Mouse (Mus musculus): ENCODE results near the gene Anxa8.

Gene Anxa8

GRCm38 (mm10) chr14:34114311-34114710, 28.5 kb downstream of the Anxa8 start:
- in situ Hi-C loops (cut with MboI, MseI) = no loop called here

- in situ Hi-C loops (cut with MboI, MseI) = no loop called here
Measured at GRCm38 (mm10) chr14:34119046-34119723, 33.4 kb downstream of the Anxa8 start.

GRCm38 (mm10) chr14:34120016-34120910, 34.5 kb downstream of the Anxa8 start:
- in situ Hi-C loops (cut with MboI, MseI) = no loop called here

- in situ Hi-C loops (cut with MboI, MseI) = no loop called here
Measured at GRCm38 (mm10) chr14:34120923-34121351, 35.2 kb downstream of the Anxa8 start.

GRCm38 (mm10) chr14:34121691-34122090, 35.9 kb downstream of the Anxa8 start:
- in situ Hi-C loops (cut with MboI, MseI) = no loop called here

- in situ Hi-C loops (cut with MboI, MseI) = no loop called here
Measured at GRCm38 (mm10) chr14:34131216-34131615, 45.4 kb downstream of the Anxa8 start.

GRCm38 (mm10) chr14:34135391-34135790, 49.6 kb downstream of the Anxa8 start:
- in situ Hi-C loops (cut with MboI, MseI) = no loop called here

- in situ Hi-C loops (cut with MboI, MseI) = no loop called here
Measured at GRCm38 (mm10) chr14:34139671-34140664, 54.2 kb downstream of the Anxa8 start.

GRCm38 (mm10) chr14:34142316-34142715, 56.5 kb downstream of the Anxa8 start:
- in situ Hi-C loops (cut with MboI, MseI) = no loop called here

GRCm38 (mm10) chr14:34142915-34143314, 57.1 kb downstream of the Anxa8 start:
- in situ Hi-C loops (cut with MboI, MseI) = no loop called here
